Mouse (Mus musculus): ENCODE data around the gene Wnt3a. TPM values are rescaled to one million over a fixed set of nuclear protein-coding genes. Genes with fewer than 3 reads are reported as not detected.

Gene Wnt3a
- polyA plus RNA-seq, 1 experiment from 2014 or later = not detected

DNA sequence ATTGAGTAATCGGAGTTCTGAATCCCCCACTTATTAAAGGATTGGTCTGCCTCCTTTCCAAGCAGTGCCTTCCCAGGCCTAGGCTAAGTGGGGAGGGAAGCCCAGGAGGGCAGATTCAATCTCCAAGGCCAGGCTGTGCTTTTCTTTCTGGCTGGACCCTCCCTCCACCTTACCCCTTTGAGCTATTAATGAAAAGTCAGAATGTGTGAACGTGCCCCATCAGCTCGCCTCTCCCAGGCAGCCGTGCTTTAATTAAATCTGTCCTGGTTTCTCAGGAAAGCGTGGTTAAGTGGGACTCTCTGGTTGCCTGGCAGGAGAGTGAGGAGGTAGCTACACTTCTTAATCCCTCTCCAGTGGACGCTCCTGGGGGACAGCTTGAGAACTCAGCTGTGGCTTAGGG is 39.1 kb upstream of the Wnt3a start:
- WGBS = 48% methylated on average over 6 of the region's 6 CpGs
- no peak for ATAC-seq (replicated peaks; ENCODE audit: extremely low read depth, insufficient read depth, low FRiP score)

DNA sequence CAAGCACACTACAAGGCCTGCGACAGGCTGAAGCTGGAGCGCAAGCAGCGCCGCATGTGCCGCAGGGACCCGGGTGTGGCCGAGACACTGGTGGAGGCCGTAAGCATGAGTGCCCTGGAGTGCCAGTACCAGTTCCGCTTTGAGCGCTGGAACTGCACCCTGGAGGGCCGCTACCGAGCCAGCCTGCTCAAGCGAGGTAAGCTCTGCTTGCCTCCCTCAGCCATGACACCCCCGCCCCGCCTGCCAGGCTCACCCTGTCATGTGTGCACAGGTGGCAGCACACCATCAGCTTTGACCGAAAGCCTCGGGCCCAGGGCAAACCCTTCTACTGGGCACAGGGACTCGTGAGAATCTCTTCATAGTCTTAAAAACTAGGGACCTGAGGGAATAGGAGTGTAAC is 37.1 kb upstream of the Wnt3a start:
- Histone ChIP-seq H3K27me3 (ENCODE audit: control insufficient read depth, insufficient read depth, low read length) (no peaks in the 10 kb centered on the region), H3K4me2 (ENCODE audit: low read depth, low read length) (no peak overlapping the region), H3K9me3 (replicated peaks; ENCODE audit: control insufficient read depth, low read length) (no peaks in the 10 kb centered on the region), H3K9ac (ENCODE audit: low read length) (no peak overlapping the region), H3K36me3 (ENCODE audit: control insufficient read depth, insufficient read depth) (no peaks in the 10 kb centered on the region), H3K4me3 (ENCODE audit: low read length) (no peak overlapping the region), H3K4me1 (ENCODE audit: control insufficient read depth, insufficient read depth, low read length) (peaks cover 3% of the 10 kb centered on the region; the same call in 1 of the 2 replicates), H3K27ac (ENCODE audit: low read length) (no peak overlapping the region)
- 78% methylated on average over 18 of the region's 18 CpGs for WGBS
- peak; percentile 30; the same call in 1 of the 2 replicates for ATAC-seq (replicated peaks; ENCODE audit: extremely low read depth, insufficient read depth, low FRiP score)

More for the DNA sequence above, 39.1 kb upstream of the Wnt3a start:
- no peaks in the 10 kb centered on the region for H3K27me3 ChIP-seq (ENCODE audit: control insufficient read depth, insufficient read depth, low read length)
- H3K4me1 ChIP-seq (ENCODE audit: control insufficient read depth, insufficient read depth, low read length) = peaks cover 3% of the 10 kb centered on the region; the same call in 1 of the 2 replicates
- no peaks in the 10 kb centered on the region for H3K9me3 ChIP-seq (replicated peaks; ENCODE audit: control insufficient read depth, low read length)
- H3K36me3 ChIP-seq (ENCODE audit: control insufficient read depth, insufficient read depth) = no peaks in the 10 kb centered on the region
- H3K4me3 ChIP-seq (ENCODE audit: low read length) = no peak overlapping the region
- no peak overlapping the region for H3K4me2 ChIP-seq (ENCODE audit: low read depth, low read length)
- H3K27ac ChIP-seq (ENCODE audit: low read length) = no peak overlapping the region
- H3K9ac ChIP-seq (ENCODE audit: low read length) = no peak overlapping the region

DNA sequence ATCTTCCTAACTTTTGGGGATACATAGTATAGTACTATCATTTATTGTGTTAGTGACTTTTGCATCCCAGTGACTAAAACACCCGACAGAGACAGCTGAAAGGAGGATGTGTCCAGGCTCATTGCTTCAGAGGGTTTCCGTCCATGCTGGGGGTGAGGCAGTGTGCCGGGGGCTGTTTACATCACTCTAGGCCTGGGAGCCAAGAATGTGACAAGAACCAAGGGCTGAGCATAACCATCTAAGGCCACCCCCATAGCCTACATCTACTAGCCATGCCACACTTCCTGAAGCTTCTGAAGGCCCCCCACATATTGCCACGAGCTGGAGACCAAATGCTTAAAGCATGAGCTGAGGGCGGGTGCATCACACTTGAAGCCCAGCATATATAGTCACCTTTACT is 34.2 kb upstream of the Wnt3a start:
- no peaks in the 10 kb centered on the region; the same call in 1 of the 2 replicates for H3K9me3 ChIP-seq (replicated peaks; ENCODE audit: control insufficient read depth, low read length)
- H3K9ac ChIP-seq (ENCODE audit: low read length) = no peak overlapping the region
- peaks cover 3% of the 10 kb centered on the region; the same call in 1 of the 2 replicates for H3K4me1 ChIP-seq (ENCODE audit: control insufficient read depth, insufficient read depth, low read length)
- H3K27ac ChIP-seq (ENCODE audit: low read length) = no peak overlapping the region
- no peaks in the 10 kb centered on the region for H3K27me3 ChIP-seq (ENCODE audit: control insufficient read depth, insufficient read depth, low read length)
- H3K4me2 ChIP-seq (ENCODE audit: low read depth, low read length) = no peak overlapping the region
- ATAC-seq (replicated peaks; ENCODE audit: extremely low read depth, insufficient read depth, low FRiP score) = no peak
- H3K4me3 ChIP-seq (ENCODE audit: low read length) = no peak overlapping the region
- WGBS = 47% methylated on average over 5 of the region's 5 CpGs
- no peaks in the 10 kb centered on the region for H3K36me3 ChIP-seq (ENCODE audit: control insufficient read depth, insufficient read depth)

DNA sequence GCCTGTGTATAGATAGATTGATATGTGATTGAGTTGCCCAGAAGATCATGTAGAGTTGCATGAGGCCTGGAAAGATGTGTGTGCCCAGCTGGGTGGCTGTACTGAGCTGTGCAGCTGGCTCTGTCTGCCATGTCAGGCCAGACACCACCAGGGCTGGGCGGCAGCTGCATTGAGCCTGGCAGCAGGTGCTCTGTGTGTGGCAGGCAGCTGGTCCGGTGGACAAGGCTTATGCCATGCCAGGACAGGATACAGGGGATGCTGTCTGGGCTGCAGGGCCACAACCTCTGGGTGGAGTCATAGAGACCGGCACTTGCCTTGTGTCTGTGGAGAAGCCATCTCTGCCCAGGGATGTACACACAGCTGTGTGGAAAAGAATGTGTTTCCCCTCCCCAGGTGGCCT is 32.4 kb upstream of the Wnt3a start:
- ATAC-seq (replicated peaks; ENCODE audit: extremely low read depth, insufficient read depth, low FRiP score) = no peak
- 75% methylated on average over 3 of the region's 3 CpGs for WGBS

DNA sequence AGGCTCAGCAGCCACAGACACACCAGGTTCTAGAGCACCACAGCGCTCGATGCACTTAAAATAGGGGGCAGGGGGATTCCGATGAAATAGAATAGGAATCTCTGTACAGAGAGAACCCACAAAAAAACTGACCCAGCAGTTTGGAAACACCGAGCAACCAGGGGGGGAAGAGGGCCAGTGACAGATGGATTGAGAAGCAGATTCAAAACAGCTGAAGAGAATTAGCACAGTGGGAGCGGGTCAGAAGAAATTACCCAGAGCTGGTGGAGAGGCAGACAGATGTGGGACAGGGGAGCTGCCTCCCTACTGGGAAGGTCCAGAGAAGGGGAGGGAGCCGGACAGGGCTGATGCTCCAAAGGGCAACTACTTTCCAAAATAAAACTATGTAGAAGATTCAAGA is 26.0 kb upstream of the Wnt3a start:
- ATAC-seq (replicated peaks; ENCODE audit: extremely low read depth, insufficient read depth, low FRiP score) = no peak
- WGBS = 66% methylated on average over 6 of the region's 6 CpGs

More for the DNA sequence above, 32.4 kb upstream of the Wnt3a start:
- Histone ChIP-seq H3K36me3 (ENCODE audit: control insufficient read depth, insufficient read depth) (no peaks in the 10 kb centered on the region), H3K4me3 (ENCODE audit: low read length) (no peak overlapping the region), H3K9ac (ENCODE audit: low read length) (no peak overlapping the region), H3K27ac (ENCODE audit: low read length) (no peak overlapping the region), H3K9me3 (replicated peaks; ENCODE audit: control insufficient read depth, low read length) (no peaks in the 10 kb centered on the region; the same call in 1 of the 2 replicates), H3K27me3 (ENCODE audit: control insufficient read depth, insufficient read depth, low read length) (no peaks in the 10 kb centered on the region), H3K4me1 (ENCODE audit: control insufficient read depth, insufficient read depth, low read length) (peaks cover 3% of the 10 kb centered on the region; the same call in 1 of the 2 replicates), H3K4me2 (ENCODE audit: low read depth, low read length) (no peak overlapping the region)

DNA sequence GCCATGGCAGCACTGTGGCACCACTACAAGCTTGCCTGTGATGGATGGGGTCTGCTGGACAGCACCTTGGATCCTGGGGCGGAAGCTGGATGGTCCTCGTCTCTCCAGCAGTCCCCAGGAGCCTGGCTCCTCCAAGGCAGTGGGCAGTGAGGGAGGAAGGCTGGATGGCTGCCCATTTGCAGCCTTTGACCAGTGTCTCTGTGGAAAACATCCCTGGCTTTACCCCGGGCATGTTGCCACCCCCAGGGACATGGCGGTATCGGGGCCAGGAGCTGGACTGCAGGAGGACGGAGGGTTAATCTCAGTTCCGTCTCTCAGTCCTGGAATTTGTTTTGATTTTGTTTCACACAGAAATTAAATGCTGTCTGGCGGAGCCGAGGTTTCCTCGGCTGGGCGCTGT is 23.4 kb upstream of the Wnt3a start:
- Histone ChIP-seq H3K4me1 (ENCODE audit: control insufficient read depth, insufficient read depth, low read length) (peaks cover 6% of the 10 kb centered on the region; the same call in 1 of the 2 replicates), H3K27ac (ENCODE audit: low read length) (no peak overlapping the region), H3K36me3 (ENCODE audit: control insufficient read depth, insufficient read depth) (no peaks in the 10 kb centered on the region), H3K4me3 (ENCODE audit: low read length) (no peak overlapping the region), H3K4me2 (ENCODE audit: low read depth, low read length) (no peak overlapping the region), H3K27me3 (ENCODE audit: control insufficient read depth, insufficient read depth, low read length) (no peaks in the 10 kb centered on the region; the same call in none of the 2 replicates), H3K9ac (ENCODE audit: low read length) (no peak overlapping the region), H3K9me3 (replicated peaks; ENCODE audit: control insufficient read depth, low read length) (no peaks in the 10 kb centered on the region)
- no peak for ATAC-seq (replicated peaks; ENCODE audit: extremely low read depth, insufficient read depth, low FRiP score)
- 47% methylated on average over 11 of the region's 11 CpGs for WGBS

More for the DNA sequence above, 26.0 kb upstream of the Wnt3a start:
- 0 out of 2 replicates have a peak, but pooled peaks cover 2% of the 10 kb centered on the region for H3K4me1 ChIP-seq (ENCODE audit: control insufficient read depth, insufficient read depth, low read length)
- H3K36me3 ChIP-seq (ENCODE audit: control insufficient read depth, insufficient read depth) = no peaks in the 10 kb centered on the region
- H3K9ac ChIP-seq (ENCODE audit: low read length) = no peak overlapping the region
- H3K27ac ChIP-seq (ENCODE audit: low read length) = no peak overlapping the region
- H3K27me3 ChIP-seq (ENCODE audit: control insufficient read depth, insufficient read depth, low read length) = no peaks in the 10 kb centered on the region; the same call in 1 of the 2 replicates
- no peak overlapping the region for H3K4me3 ChIP-seq (ENCODE audit: low read length)
- H3K9me3 ChIP-seq (replicated peaks; ENCODE audit: control insufficient read depth, low read length) = no peaks in the 10 kb centered on the region; the same call in 1 of the 2 replicates
- no peak overlapping the region for H3K4me2 ChIP-seq (ENCODE audit: low read depth, low read length)

DNA sequence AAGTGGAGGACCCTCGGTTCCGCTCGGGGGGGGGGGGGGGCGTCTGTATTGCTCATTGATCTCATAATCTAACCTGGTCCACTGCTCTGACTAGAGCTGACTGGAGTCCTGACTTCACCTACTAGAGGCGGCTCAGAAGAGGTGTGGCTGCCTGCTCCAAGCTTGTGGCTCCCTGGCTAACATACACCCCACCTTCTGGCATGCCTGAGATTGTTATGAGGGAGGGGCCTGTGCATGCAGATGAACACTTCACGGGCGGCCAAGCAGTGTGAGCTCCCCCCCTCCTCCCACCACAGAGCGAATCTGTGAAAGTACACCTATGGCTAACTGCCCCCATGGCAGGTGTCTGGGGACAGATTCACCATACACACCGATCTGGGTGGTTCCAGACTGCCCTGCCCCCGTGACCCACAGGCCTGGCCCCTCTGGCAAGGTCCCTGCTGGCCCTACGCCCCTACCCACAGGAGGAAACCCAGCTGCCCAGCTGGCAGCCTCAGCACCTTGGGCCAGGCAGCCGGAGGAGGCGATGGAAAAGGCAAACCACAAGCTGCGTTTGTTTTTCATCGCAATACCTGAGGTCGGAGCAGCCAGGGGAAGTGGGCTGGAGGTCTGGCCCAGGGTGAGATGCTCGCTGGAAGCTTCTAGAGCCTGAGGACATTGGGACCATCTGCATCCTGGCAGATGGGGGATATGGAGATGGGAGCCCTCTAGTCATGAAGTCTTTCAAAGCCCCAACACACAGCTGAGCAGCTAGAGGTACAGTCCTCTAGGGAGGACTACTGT is 22.7 kb upstream of the Wnt3a start:
- Histone ChIP-seq H3K27ac (ENCODE audit: low read length) (no peak overlapping the region), H3K4me2 (ENCODE audit: low read depth, low read length) (no peak overlapping the region), H3K27me3 (ENCODE audit: control insufficient read depth, insufficient read depth, low read length) (peaks cover 5% of the 10 kb centered on the region), H3K4me3 (ENCODE audit: low read length) (no peak overlapping the region), H3K9me3 (replicated peaks; ENCODE audit: control insufficient read depth, low read length) (no peaks in the 10 kb centered on the region), H3K4me1 (ENCODE audit: control insufficient read depth, insufficient read depth, low read length) (peaks cover 12% of the 10 kb centered on the region), H3K36me3 (ENCODE audit: control insufficient read depth, insufficient read depth) (no peaks in the 10 kb centered on the region), H3K9ac (ENCODE audit: low read length) (no peak overlapping the region)
- ATAC-seq (replicated peaks; ENCODE audit: extremely low read depth, insufficient read depth, low FRiP score) = no peak
- 58% methylated on average over 17 of the region's 17 CpGs for WGBS

DNA sequence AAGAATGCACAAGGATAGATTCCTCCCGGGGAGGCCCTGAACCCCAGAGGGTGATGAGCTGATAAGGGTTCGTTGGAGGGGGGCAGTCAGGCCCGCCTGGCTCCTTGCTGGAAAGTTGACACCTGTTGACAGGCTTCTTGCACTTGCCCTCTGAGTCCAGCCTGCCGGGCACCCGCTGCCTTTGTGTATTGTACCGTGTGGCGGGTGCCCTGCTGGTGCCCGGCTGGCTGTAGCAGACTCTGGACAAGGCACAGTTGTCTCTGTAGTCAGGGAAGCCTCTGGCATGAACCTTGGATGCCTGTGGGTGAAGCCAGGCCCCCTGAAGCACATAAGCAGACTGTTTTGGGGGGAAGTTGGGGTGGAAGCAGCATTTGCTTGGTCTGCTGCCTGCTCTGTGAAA is 21.9 kb upstream of the Wnt3a start:
- Histone ChIP-seq H3K4me2 (ENCODE audit: low read depth, low read length) (no peak overlapping the region), H3K27me3 (ENCODE audit: control insufficient read depth, insufficient read depth, low read length) (peaks cover 7% of the 10 kb centered on the region), H3K9ac (ENCODE audit: low read length) (no peak overlapping the region), H3K4me1 (ENCODE audit: control insufficient read depth, insufficient read depth, low read length) (peaks cover 18% of the 10 kb centered on the region), H3K27ac (ENCODE audit: low read length) (no peak overlapping the region), H3K4me3 (ENCODE audit: low read length) (no peak overlapping the region), H3K9me3 (replicated peaks; ENCODE audit: control insufficient read depth, low read length) (no peaks in the 10 kb centered on the region), H3K36me3 (ENCODE audit: control insufficient read depth, insufficient read depth) (no peaks in the 10 kb centered on the region)
- WGBS = 43% methylated on average over 8 of the region's 8 CpGs
- no peak for ATAC-seq (replicated peaks; ENCODE audit: extremely low read depth, insufficient read depth, low FRiP score)

DNA sequence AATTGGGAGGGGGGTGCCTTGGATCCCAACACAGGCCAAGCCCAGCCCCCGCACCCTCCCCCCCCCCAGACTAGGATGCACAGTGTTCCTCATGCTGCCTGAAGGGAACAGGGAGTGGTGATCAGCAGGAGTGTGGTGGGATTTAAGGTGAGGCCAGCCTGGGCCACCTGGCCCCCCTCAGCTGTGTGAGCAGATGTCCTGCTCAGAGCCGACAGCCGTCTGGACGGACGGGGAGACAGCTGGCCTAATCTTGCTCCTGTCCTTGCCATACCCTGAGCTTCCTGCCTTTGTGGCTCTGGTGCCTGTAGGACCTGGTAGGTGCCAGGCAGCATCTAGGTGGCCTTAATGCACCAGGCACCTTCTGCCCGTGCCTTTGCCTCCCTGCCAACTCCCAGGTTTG is 21.5 kb upstream of the Wnt3a start:
- Histone ChIP-seq H3K4me1 (ENCODE audit: control insufficient read depth, insufficient read depth, low read length) (peaks cover 19% of the 10 kb centered on the region), H3K36me3 (ENCODE audit: control insufficient read depth, insufficient read depth) (no peaks in the 10 kb centered on the region), H3K4me2 (ENCODE audit: low read depth, low read length) (no peak overlapping the region), H3K9ac (ENCODE audit: low read length) (no peak overlapping the region), H3K27ac (ENCODE audit: low read length) (no peak overlapping the region), H3K27me3 (ENCODE audit: control insufficient read depth, insufficient read depth, low read length) (peaks cover 7% of the 10 kb centered on the region), H3K9me3 (replicated peaks; ENCODE audit: control insufficient read depth, low read length) (no peaks in the 10 kb centered on the region), H3K4me3 (ENCODE audit: low read length) (no peak overlapping the region)
- WGBS = 45% methylated on average over 6 of the region's 6 CpGs
- ATAC-seq (replicated peaks; ENCODE audit: extremely low read depth, insufficient read depth, low FRiP score) = no peak

Measured in heart, embryonic 16.5 days (tissue).